Mouse (Mus musculus): ENCODE data around the gene Olfr808. TPM values are rescaled to one million over a fixed set of nuclear protein-coding genes. Genes with fewer than 3 reads are reported as not detected.

Gene Olfr808
- polyA plus RNA-seq, 1 experiment = not detected

DNA sequence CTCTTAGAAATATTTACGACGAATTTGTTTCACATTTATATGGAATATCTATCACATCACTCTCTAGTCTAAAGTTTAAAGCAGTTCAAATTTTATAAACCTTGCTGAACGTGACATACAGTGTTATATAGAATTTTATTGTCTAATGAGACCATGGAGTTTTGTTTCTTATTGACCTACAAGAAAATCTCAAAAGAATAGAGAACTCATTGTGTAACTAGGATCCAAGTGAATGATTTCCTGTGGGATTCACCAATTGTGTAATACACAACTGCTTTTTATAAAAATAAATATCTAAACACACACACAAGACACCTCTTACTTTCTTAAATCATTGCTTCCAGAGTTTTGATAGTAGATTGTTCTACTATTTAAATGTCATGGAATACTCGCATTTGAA is 39.0 kb downstream of the Olfr808 start, which contains the start of gene Olfr811:
TSS of gene Olfr811 (minus strand) at position 101 of the 400 bp plus-strand sequence.
- no peaks in the 10 kb centered on the region for H3K4me1 ChIP-seq (replicated peaks; ENCODE audit: control insufficient read depth, insufficient read depth, low read length)
- H3K4me3 ChIP-seq (ENCODE audit: control insufficient read depth, insufficient read depth, low read length) = no peak within 1 kb of the TSS
- H3K36me3 ChIP-seq (ENCODE audit: control insufficient read depth, insufficient read depth, low read length) = no peaks in the 10 kb centered on the region
- H3K27ac ChIP-seq (ENCODE audit: control insufficient read depth, insufficient read depth, low read length) = no peak within 1 kb of the TSS
- H3K27me3 ChIP-seq (ENCODE audit: control insufficient read depth, insufficient read depth, low read length) = no peaks in the 10 kb centered on the region
- WGBS = 87% methylated on average over 4 of the region's 4 CpGs
- no peak for DNase-seq
- TF ChIP-seq CTCF (IDR thresholded peaks at IDR 0.05; ENCODE audit: borderline replicate concordance, control insufficient read depth, extremely low read depth, insufficient read depth, low read length, poor library complexity) (no peak), POLR2A (IDR thresholded peaks at IDR 0.05; ENCODE audit: control insufficient read depth, extremely low read depth, insufficient read depth, low read length, poor library complexity) (no peak)

Other genes with a start within 250 kb of the Olfr808 start
- not detected in 2 replicates for gene Olfr791, start 243.7 kb upstream of the Olfr808 start, polyA plus RNA-seq (2012; rRNA removed)
- not detected in 2 replicates for gene Olfr792, start 226.3 kb upstream of the Olfr808 start, polyA plus RNA-seq (2012; rRNA removed)
- not detected in 2 replicates for gene Olfr794, start 197.8 kb upstream of the Olfr808 start, polyA plus RNA-seq (2012; rRNA removed)
- gene Olfr796, start 152.9 kb upstream of the Olfr808 start, polyA plus RNA-seq (2012; rRNA removed) = not detected in 2 replicates
- gene Olfr798, start 137.5 kb upstream of the Olfr808 start, polyA plus RNA-seq (2012; rRNA removed) = not detected in 2 replicates
- not detected in 2 replicates for gene Olfr799, start 128.0 kb upstream of the Olfr808 start, polyA plus RNA-seq (2012; rRNA removed)
- not detected in 2 replicates for gene Olfr800, start 107.8 kb upstream of the Olfr808 start, polyA plus RNA-seq (2012; rRNA removed)
- gene Olfr801, start 91.6 kb upstream of the Olfr808 start, polyA plus RNA-seq (2012; rRNA removed) = not detected in 2 replicates
- gene Olfr802, start 77.3 kb upstream of the Olfr808 start, polyA plus RNA-seq (2012; rRNA removed) = not detected in 2 replicates
- not detected in 2 replicates for gene Olfr803, start 71.2 kb upstream of the Olfr808 start, polyA plus RNA-seq (2012; rRNA removed)
- gene Olfr804, start 62.3 kb upstream of the Olfr808 start, polyA plus RNA-seq (2012; rRNA removed) = not detected in 2 replicates
- gene Olfr805, start 36.1 kb upstream of the Olfr808 start, polyA plus RNA-seq (2012; rRNA removed) = not detected in 2 replicates
- gene Olfr806, start 23.6 kb upstream of the Olfr808 start, polyA plus RNA-seq (2012; rRNA removed) = not detected in 2 replicates
- gene Olfr807, start 7.7 kb upstream of the Olfr808 start, polyA plus RNA-seq (2012; rRNA removed) = not detected in 2 replicates
- not detected in 2 replicates for gene Olfr809, start 9.2 kb downstream of the Olfr808 start, polyA plus RNA-seq (2012; rRNA removed)
- not detected in 2 replicates for gene Olfr810, start 29.4 kb downstream of the Olfr808 start, polyA plus RNA-seq (2012; rRNA removed)
- not detected in 2 replicates for gene Olfr811, start 38.9 kb downstream of the Olfr808 start, polyA plus RNA-seq (2012; rRNA removed)
- not detected in 2 replicates for gene Olfr812, start 80.6 kb downstream of the Olfr808 start, polyA plus RNA-seq (2012; rRNA removed)
- gene Olfr813, start 89.9 kb downstream of the Olfr808 start, polyA plus RNA-seq (2012; rRNA removed) = not detected in 2 replicates
- not detected in 2 replicates for gene Olfr814, start 114.4 kb downstream of the Olfr808 start, polyA plus RNA-seq (2012; rRNA removed)
- gene Olfr815, start 140.4 kb downstream of the Olfr808 start, polyA plus RNA-seq (2012; rRNA removed) = not detected in 2 replicates
- gene Olfr816, start 150.1 kb downstream of the Olfr808 start, polyA plus RNA-seq (2012; rRNA removed) = not detected in 2 replicates
- gene Olfr818, start 183.6 kb downstream of the Olfr808 start, polyA plus RNA-seq (2012; rRNA removed) = not detected in 2 replicates
- gene Olfr819, start 201.8 kb downstream of the Olfr808 start, polyA plus RNA-seq (2012; rRNA removed) = not detected in 2 replicates
- gene Olfr247, start 210.7 kb downstream of the Olfr808 start, polyA plus RNA-seq (2012; rRNA removed) = not detected in 2 replicates
- gene Gm10310, start 219.6 kb downstream of the Olfr808 start, polyA plus RNA-seq (2012; rRNA removed) = not detected in 2 replicates
- gene Olfr820, start 247.1 kb downstream of the Olfr808 start, polyA plus RNA-seq (2012; rRNA removed) = not detected in 2 replicates